Mouse (Mus musculus) cerebellum, adult 11-12 months (tissue): ENCODE results near the gene Uvrag.
A peak's percentile ranks its signal among the peaks of the same experiment; 100 is the strongest.

Experiments
- DNase-seq: peaks from one replicate; pipeline ENCODE4 v3.0.0; 2022

Gene Uvrag

DNA sequence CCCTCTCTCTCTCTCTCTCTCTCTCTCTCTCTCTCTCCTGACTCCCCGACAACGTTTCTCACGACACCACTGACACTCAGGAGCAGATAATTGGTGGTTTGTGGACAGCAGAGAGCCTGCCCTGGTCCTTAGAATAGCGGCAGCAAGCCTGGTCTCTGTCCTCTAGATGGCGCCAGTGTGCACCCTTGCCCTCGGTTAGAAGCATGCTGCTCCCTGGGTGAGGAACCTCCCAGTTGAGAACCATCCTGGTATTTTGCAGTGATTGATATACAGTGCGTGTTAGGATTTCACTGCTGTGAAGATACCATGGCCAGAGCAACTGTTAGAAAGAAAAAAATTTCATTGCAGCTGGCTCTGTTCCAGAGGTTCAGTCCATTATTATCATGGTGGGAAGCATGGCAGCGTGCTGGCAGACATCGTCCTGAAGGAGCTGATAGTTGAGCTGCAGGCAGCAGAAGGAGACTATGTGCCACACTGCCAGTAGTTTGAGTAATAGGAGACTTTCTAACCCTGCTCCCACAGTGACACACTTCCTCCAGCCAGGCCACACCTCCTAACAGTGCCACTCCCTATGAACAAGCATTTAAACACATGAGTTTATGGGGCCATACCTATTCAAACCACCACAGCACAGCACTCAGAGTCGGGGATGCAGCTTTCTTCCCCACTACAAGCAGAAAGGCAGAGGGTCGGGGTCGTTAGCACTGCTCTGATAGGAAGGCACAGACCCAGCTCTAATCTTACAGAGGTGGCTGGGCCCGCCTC lies 178.2 kb downstream of the Uvrag start:
- peak; percentile 58 for DNase-seq

DNA sequence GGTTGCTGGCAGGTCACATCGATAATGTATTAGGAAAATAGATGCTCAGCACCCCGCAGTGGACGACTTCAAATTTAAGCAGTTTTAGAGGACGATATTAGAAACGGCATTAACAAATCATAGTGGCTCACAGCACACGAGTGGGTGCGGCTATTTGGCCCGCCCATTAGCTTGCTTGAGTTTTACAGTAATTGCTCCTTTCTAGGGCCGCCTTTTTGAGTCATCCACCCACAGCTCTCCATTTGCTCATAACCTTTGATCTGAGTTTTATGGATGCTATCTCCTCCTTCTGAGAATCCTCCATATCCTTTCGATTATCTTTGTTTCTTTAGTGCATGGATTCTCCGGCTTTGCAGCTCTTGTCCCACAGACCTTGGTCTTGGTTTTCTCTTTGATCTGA lies 178.9 kb downstream of the Uvrag start:
- no peak for DNase-seq

- DNase-seq = no peak
Measured at GRCm38 (mm10) chr7:98960274-98960673, 180.7 kb downstream of the Uvrag start.

DNA sequence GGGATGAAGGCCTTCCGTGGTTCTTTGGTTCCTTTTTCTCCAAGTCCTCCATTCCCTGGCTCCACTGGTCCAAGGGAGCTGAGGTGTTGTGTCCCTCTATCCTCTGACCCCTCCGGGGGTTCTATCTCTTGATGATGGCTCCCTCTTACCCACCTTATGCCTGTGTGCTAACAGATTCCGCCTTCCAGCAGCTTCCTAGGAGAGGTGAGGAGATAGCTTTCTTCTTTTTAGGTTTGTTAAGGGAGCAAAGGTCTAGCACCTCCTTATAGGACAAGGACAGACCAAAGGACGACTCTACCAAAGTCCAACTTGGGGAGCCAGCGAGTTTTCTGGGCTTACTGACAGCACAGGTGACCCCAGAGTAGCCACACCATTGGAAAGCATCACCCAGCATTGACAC lies 181.7 kb downstream of the Uvrag start:
- no peak for DNase-seq

DNA sequence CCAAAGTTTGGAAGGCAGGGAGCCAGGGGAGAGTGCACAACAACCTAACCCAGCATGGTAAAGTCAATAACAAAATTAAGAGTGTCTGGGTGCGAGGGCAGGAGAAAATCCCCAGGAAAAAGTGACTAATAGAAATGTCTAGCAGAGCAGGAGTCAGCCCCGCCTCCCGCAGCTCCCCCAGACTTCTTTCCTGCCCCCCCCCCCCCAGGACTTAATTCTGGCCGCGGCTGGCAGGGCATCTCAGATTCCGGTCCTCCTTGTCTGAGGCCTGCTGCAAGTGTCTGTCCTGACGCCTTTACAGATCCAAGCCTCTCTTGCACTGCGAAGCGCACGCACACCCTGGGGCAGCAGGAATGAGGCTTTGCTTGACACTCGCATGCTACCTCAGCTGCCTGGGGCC lies 182.8 kb downstream of the Uvrag start:
- no peak for DNase-seq

- no peak for DNase-seq
Measured at GRCm38 (mm10) chr7:98957111-98957741, 183.7 kb downstream of the Uvrag start.

DNA sequence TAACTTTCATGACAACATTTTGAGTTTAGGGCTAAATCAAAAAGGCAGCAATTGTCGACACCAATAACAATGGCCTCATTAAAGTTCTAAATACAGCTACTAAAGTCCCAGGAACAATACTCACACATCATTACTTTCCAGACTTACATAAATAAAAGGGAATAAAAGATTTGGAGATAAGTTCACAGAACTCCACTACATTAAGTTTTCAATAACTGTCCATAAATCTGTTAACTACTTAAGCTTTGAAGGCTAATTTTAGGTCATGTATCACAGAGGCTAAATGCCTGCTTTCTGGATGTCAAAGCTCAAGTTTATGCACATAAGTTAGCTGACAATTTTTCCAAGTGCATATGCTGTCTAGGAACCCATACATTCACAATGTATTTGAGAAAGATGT lies 184.3 kb downstream of the Uvrag start:
- no peak for DNase-seq

DNA sequence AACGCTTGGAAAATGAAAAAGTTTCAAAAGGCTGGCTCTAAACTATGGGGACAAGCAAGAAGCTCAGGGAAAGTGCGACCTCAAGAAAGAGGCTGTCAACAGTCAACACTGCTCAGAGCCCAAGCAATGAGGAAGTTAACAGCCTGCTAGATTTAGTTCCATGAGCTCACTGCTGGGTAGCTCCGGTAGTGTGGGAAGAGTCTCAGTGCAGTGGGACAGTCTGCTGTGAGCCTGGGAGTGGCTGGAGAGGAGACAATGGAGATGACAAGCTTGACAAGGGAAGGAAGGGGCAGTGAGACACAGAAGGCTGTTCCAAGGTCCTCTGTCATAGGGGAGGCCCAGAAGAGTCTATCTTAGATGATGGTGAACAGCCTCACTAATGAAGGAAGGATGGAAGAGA lies 187.3 kb downstream of the Uvrag start:
- no peak for DNase-seq

- no peak for DNase-seq
Measured at GRCm38 (mm10) chr7:98944986-98945385, 196.0 kb downstream of the Uvrag start.

- peak; percentile 43 for DNase-seq
Measured at GRCm38 (mm10) chr7:98943687-98944086, 197.3 kb downstream of the Uvrag start.

GRCm38 (mm10) chr7:98942746-98943145 lies 198.2 kb downstream of the Uvrag start:
- DNase-seq = no peak

GRCm38 (mm10) chr7:98939194-98939593 lies 201.7 kb downstream of the Uvrag start:
- DNase-seq = no peak

GRCm38 (mm10) chr7:98938621-98939020 lies 202.3 kb downstream of the Uvrag start:
- no peak for DNase-seq

DNA sequence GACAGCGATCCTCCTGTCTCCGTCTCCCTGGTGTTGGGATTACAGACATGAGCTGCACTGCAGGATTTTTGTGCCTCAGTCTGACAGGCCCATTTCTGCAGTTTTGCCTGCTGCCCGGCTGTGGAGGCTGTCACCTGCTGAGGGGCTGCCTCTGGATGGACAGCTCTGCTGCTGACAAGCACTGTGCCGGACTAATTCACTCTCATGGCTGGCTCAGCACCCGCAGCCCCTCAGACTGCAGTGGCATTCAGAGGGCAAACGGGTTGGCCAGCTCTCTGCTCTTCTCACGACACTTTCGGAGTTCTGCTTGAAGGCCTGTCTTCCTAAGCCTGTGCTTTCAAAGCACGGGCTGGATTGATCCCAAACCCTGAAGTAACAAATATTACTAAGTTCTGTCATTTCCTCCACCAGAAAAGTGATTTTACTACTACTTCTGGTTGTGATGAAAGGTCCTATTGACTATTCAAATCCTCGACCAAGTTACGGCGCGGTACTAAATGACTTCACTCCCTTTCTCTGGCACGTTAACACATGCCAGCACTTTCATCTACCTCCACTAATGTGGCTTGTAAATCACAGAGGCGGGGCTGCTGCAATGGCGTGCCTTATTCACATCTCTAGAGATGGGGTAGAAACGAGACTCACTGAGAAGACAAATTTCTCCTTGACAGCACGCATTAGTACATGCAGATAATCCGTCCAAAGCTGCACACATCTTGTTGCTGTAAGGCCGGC lies 203.7 kb downstream of the Uvrag start:
- DNase-seq = no peak

DNA sequence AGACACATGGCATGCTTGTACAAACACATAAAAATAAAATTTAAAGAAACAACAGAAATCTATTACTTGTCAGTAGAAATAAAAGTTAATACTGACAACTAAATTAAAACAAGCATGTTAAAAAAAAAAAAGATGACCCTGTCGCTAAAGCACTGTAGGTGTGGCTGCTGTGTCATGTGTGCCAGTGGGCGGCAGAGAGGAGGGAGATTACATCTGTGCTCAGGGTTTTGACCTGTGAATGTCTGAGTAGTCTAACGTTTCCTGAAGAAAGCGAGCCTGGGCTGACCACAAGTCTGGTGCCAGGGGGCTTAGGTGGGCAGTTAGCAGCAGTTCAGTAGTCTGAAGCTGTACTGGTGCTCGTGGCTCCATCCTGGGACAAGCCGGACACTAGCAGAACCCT lies 205.2 kb downstream of the Uvrag start:
- DNase-seq = no peak

- no peak for DNase-seq
Measured at GRCm38 (mm10) chr7:98935193-98935592, 205.7 kb downstream of the Uvrag start.

- no peak for DNase-seq
Measured at GRCm38 (mm10) chr7:98928336-98929025, 212.5 kb downstream of the Uvrag start.

DNA sequence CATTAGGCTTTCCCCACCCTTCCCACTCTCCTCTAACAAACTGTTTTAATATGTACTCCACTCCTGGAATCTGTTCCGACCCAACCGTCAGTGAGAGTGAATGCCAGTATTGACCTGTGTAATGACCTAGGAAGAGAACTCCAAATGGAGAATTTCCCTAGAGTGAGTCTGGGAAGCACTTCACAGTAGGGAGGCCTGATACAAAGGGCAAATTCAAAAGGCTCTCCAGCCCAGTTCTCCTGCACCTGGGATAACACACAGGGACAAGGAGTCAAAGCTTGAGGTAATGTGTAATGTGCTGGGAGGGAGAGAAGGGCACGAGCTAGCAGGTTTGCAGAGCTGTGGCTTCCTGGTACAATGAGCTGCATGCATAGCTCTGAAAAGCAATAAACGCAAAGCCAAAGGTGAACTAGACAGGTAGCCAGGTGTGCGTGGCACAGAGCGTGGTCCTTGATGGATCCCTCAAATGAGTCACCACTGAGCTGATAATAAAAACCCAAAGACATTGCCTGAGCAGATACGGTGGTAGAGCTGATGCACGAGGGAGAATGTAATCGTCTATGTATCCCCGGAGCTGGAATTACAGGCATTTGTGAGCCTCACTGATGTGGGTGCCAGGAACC lies 213.9 kb downstream of the Uvrag start:
- DNase-seq = no peak

DNA sequence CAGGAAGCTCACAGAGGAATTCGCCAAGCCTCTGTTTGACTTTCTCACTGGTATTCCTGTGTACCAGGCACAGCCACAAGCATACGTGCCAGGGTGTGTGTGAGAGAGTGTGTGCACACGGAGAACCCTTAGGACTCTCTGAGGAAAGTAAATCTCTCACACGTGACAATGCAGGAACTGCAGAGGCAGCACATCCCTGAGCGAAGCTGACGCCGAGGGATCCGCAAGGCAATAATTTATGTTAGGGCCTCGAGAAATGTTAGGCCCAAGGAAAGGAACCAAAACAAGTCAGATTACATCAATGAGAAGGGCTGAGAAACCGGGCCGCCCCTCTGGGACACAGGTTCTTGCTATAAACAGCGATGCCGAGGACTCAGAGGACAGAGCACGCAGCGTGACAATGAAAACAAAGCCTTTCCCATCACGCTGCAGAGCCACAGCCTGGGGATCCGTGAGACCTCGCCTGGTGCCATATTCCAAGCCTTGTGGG lies 216.5 kb downstream of the Uvrag start:
- no peak for DNase-seq

- DNase-seq = no peak
Measured at GRCm38 (mm10) chr7:98922984-98923383, 218.0 kb downstream of the Uvrag start.

DNA sequence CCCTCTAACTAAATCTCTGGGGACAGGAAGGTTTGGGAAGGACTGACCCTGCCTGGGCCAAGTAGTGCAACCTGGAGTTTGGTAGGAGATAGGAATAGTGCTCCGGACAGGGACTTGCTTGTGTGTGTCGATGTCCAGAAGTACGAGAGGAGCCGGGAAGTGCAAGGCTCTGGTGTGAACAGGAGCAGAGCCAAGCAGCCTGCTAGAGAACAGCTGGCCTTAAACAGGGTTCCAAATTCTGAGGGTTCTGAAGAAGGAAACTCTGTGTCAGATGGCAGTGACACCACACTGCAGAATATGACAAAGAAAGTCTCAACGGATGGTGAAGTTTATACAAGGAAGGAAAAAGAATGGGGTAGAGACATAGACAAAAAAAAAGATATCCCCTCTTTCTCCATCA lies 223.5 kb downstream of the Uvrag start:
- no peak for DNase-seq

- DNase-seq = no peak
Measured at GRCm38 (mm10) chr7:98916581-98916980, 224.4 kb downstream of the Uvrag start.

DNA sequence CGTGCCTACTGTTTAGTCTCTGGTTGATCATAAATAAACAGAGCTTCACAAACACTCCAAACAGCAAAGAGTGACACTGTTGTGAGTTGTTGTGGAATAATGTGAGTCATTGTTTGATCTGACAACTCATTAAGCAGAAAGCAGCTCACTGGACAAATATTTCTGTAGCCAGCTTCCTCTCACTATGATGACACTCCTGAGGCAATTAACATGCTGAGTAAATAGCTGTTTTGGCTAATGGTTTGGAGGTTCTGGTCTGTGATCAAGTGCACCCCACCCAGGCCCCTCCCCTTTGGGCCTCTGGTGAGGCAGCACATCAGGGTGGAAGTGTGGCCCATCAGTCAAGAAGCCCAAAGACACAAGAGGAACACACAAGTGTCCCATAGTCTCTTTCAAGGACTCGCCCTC lies 228.0 kb downstream of the Uvrag start:
- no peak for DNase-seq
